Mouse (Mus musculus) G1E (cell line): ENCODE measurements around the gene Pmf1. TPM values are rescaled to one million over a fixed set of nuclear protein-coding genes. Genes with fewer than 3 reads are reported as not detected.
A peak's percentile ranks its signal among the peaks of the same experiment; 100 is the strongest.
"Not testable (repeated sequence)": the region's sequence is repeated elsewhere in the genome, so short reads cannot be mapped to it uniquely, and the experiment has no call there.

Experiments
- ATAC-seq: 2 replicates; pipeline ENCODE4 v1.8.0; 2016; ENCODE audit warnings: mild to moderate bottlenecking; ENCODE audit not compliant: insufficient number of reproducible peaks, poor library complexity, low FRiP score, severe bottlenecking; ENCODE audit errors: extremely low read depth
- DNase-seq: peaks from one replicate; pipeline ENCODE4 v3.0.0; 2012; ENCODE audit warnings: low spot score
- H3K27me3 ChIP-seq: 2 replicates; pipeline ENCODE4 v1.6.1; 2012; ENCODE audit warnings: mild to moderate bottlenecking, low read length, inconsistent platforms; ENCODE audit not compliant: insufficient read depth
- H3K36me3 ChIP-seq: replicated peaks from 2 replicates; pipeline ENCODE3; 2012; ENCODE audit warnings: mild to moderate bottlenecking, inconsistent platforms
- H3K4me1 ChIP-seq: 2 replicates; pipeline ENCODE4 v1.6.1; 2012; ENCODE audit warnings: low read depth, low read length, inconsistent platforms, mixed read lengths; ENCODE audit not compliant: insufficient read depth
- H3K4me3 ChIP-seq: 2 replicates; pipeline ENCODE4 v1.5.1; 2012; ENCODE audit warnings: low read depth, mild to moderate bottlenecking, inconsistent platforms, low read length, moderate library complexity, mixed read lengths
- H3K9me3 ChIP-seq: replicated peaks from 2 replicates; pipeline ENCODE4 v1.6.1; 2012; ENCODE audit warnings: inconsistent platforms
- CTCF ChIP-seq: IDR thresholded peaks from 2 replicates; pipeline ENCODE4 v1.5.1; 2012; ENCODE audit warnings: low read depth, low read length, inconsistent platforms, mixed read lengths
- GATA1 ChIP-seq: IDR thresholded peaks from 2 replicates; pipeline ENCODE4 v1.6.1; 2012; ENCODE audit warnings: borderline replicate concordance, low read length, inconsistent platforms, mixed read lengths
- GATA2 ChIP-seq: IDR thresholded peaks from 2 replicates; pipeline ENCODE4 v1.6.1; 2012; ENCODE audit warnings: low read depth, low read length, inconsistent platforms, borderline replicate concordance
- POLR2AphosphoS5 ChIP-seq: IDR thresholded peaks from 2 replicates; pipeline ENCODE4 v1.6.1; 2012; ENCODE audit warnings: low read depth, low read length, inconsistent platforms; ENCODE audit not compliant: insufficient replicate concordance
- TAL1 ChIP-seq: conservative IDR thresholded peaks from 2 replicates; pipeline ENCODE4 v1.6.1; 2012; ENCODE audit warnings: low read depth, low read length, inconsistent platforms, mixed read lengths
- polyA plus RNA-seq: library from polyadenylated mRNA; stranded (reverse); fragments of >175 nt; gene quantifications from 2 replicates; pipeline ENCODE4 v1.2.3, GENCODE M21; 2012
- total RNA-seq, 2 experiments: library from RNA; stranded (forward) in 1 of 2; stranded (reverse) in 1 of 2; fragments of 200-1000 nt in 1 of 2; fragments of >200 nt in 1 of 2; fragmentation: Nextera tagmentation in 1 of 2; gene quantifications; 2 replicates each; pipeline ENCODE4 v1.2.3; 2014 to 2017

Pmf1 gene
- total and polyA plus RNA-seq, 3 experiments = 110 to 273 (median 254) TPM

GRCm38 (mm10) chr3:88384364-88384763 lies 25.8 kb downstream of the Pmf1 start, which contains the start of gene Bglap:
TSS of gene Bglap (minus strand) at chr3:88384464.
- DNase-seq = no peak
- ATAC-seq = no peak
- Histone ChIP-seq H3K9me3 (no peaks in the 10 kb centered on the region), H3K27me3 (peaks cover 8% of the 10 kb centered on the region; the same call in 1 of the 2 replicates), H3K4me1 (no peaks in the 10 kb centered on the region), H3K4me3 (no peak within 1 kb of the TSS), H3K36me3 (peaks cover 3% of the 10 kb centered on the region)
- TF ChIP-seq GATA2 (no peak), GATA1 (no peak), TAL1 (no peak), CTCF (no peak), POLR2AphosphoS5 (no peak)

GRCm38 (mm10) chr3:88382383-88382782 lies 27.7 kb downstream of the Pmf1 start:
- not testable (repeated sequence) for ATAC-seq, H3K4me3 ChIP-seq, H3K4me1 ChIP-seq, DNase-seq, H3K9me3 ChIP-seq, H3K36me3 ChIP-seq
- peaks cover 19% of the 10 kb centered on the region for H3K27me3 ChIP-seq

- H3K4me1 ChIP-seq, DNase-seq, H3K4me3 ChIP-seq, H3K9me3 ChIP-seq, ATAC-seq, H3K36me3 ChIP-seq: not testable (repeated sequence)
- peaks cover 23% of the 10 kb centered on the region for H3K27me3 ChIP-seq
Observed at GRCm38 (mm10) chr3:88381389-88382315, 28.5 kb downstream of the Pmf1 start.

GRCm38 (mm10) chr3:88378599-88378998 lies 31.5 kb downstream of the Pmf1 start, which contains the start of gene Bglap2:
TSS of gene Bglap2 (minus strand) at chr3:88378699.
- ATAC-seq, H3K4me3 ChIP-seq, H3K36me3 ChIP-seq, H3K9me3 ChIP-seq, H3K4me1 ChIP-seq, DNase-seq: not testable (repeated sequence)
- H3K27me3 ChIP-seq = peaks cover 26% of the 10 kb centered on the region

- peaks cover 27% of the 10 kb centered on the region for H3K27me3 ChIP-seq
- H3K9me3 ChIP-seq, H3K36me3 ChIP-seq, ATAC-seq, H3K4me3 ChIP-seq, DNase-seq, H3K4me1 ChIP-seq: not testable (repeated sequence)
Observed at GRCm38 (mm10) chr3:88376644-88377043, 33.5 kb downstream of the Pmf1 start.

- H3K4me1 ChIP-seq, H3K4me3 ChIP-seq, H3K36me3 ChIP-seq: not testable (repeated sequence)
- peaks cover 10% of the 10 kb centered on the region for H3K9me3 ChIP-seq
- H3K27me3 ChIP-seq = peaks cover 31% of the 10 kb centered on the region
- 0 out of 2 replicates have a peak, but pooled peaks have one; percentile 8 for ATAC-seq
- DNase-seq = peak; percentile 19
Observed at GRCm38 (mm10) chr3:88375750-88376626, 34.1 kb downstream of the Pmf1 start.

- not testable (repeated sequence) for DNase-seq, ATAC-seq
Observed at GRCm38 (mm10) chr3:88372643-88373042, 37.5 kb downstream of the Pmf1 start, which contains the start of gene Bglap3. TSS of gene Bglap3 (minus strand) at chr3:88372743.

GRCm38 (mm10) chr3:88368511-88368910 lies 41.6 kb downstream of the Pmf1 start:
- not testable (repeated sequence) for H3K4me3 ChIP-seq, DNase-seq, H3K36me3 ChIP-seq, ATAC-seq
- H3K27me3 ChIP-seq = peaks cover 27% of the 10 kb centered on the region
- H3K4me1 ChIP-seq = peaks cover 16% of the 10 kb centered on the region
- H3K9me3 ChIP-seq = peaks cover 28% of the 10 kb centered on the region

More at GRCm38 (mm10) chr3:88372643-88373042, 37.5 kb downstream of the Pmf1 start, which contains the start of gene Bglap3:
- Histone ChIP-seq H3K9me3 (peaks cover 28% of the 10 kb centered on the region), H3K27me3 (peaks cover 32% of the 10 kb centered on the region)
- H3K4me1 ChIP-seq, H3K4me3 ChIP-seq, H3K36me3 ChIP-seq: not testable (repeated sequence)

- not testable (repeated sequence) for ATAC-seq, DNase-seq, H3K4me3 ChIP-seq
- Histone ChIP-seq H3K9me3 (peaks cover 28% of the 10 kb centered on the region), H3K4me1 (peaks cover 23% of the 10 kb centered on the region), H3K27me3 (peaks cover 24% of the 10 kb centered on the region), H3K36me3 (peaks cover 16% of the 10 kb centered on the region)
Observed at GRCm38 (mm10) chr3:88367517-88367916, 42.6 kb downstream of the Pmf1 start.

- not testable (repeated sequence) for DNase-seq, H3K4me3 ChIP-seq
- ATAC-seq = peak; percentile 28; the same call in 1 of the 2 replicates
- Histone ChIP-seq H3K27me3 (peaks cover 24% of the 10 kb centered on the region), H3K4me1 (peaks cover 27% of the 10 kb centered on the region), H3K9me3 (peaks cover 27% of the 10 kb centered on the region), H3K36me3 (peaks cover 22% of the 10 kb centered on the region)
Observed at GRCm38 (mm10) chr3:88366830-88367428, 43.2 kb downstream of the Pmf1 start.
